Mouse (Mus musculus) thymus, adult 2 months (tissue): ENCODE data around the gene Pirt.

ENCODE experiments used
- CTCF ChIP-seq: fragments of 200-500 bp; IDR thresholded peaks from 2 replicates; pipeline ENCODE4 v1.5.1; 2012; ENCODE audit warnings: mild to moderate bottlenecking, control low read depth, low read length, moderate library complexity, borderline replicate concordance; ENCODE audit not compliant: control insufficient read depth, poor library complexity, insufficient read depth; ENCODE audit errors: extremely low read depth
- POLR2A ChIP-seq: fragments of 200-500 bp; IDR thresholded peaks from 2 replicates; pipeline ENCODE4 v1.6.1; 2012; ENCODE audit warnings: mild to moderate bottlenecking, low read length, control low read depth, moderate library complexity; ENCODE audit not compliant: control insufficient read depth, poor library complexity, insufficient read depth; ENCODE audit errors: extremely low read depth

- TF ChIP-seq CTCF (no peak), POLR2A (no peak)
These were observed 64.0 kb downstream of the Pirt start for GRCm38 (mm10) chr11:66975606-66976330.
